Mouse (Mus musculus) heart, embryonic 10.5 days (tissue): Measurements from ENCODE around the gene Coq5. TPM values are rescaled to one million over a fixed set of nuclear protein-coding genes. Genes with fewer than 3 reads are reported as not detected.

Source experiments
- DNase-seq: peaks from one replicate; pipeline ENCODE4 v3.0.0-alpha.2; 2017; ENCODE audit warnings: low spot score
- H3K27ac ChIP-seq: fragments of 300-500 bp; sonication (generic); 2 replicates; pipeline ENCODE4 v1.5.1; 2016; ENCODE audit warnings: mild to moderate bottlenecking
- H3K27me3 ChIP-seq: fragments of 300-500 bp; sonication (generic); 2 replicates; pipeline ENCODE4 v1.6.1; 2016; ENCODE audit warnings: mild to moderate bottlenecking; ENCODE audit not compliant: poor library complexity, insufficient read depth, severe bottlenecking
- H3K36me3 ChIP-seq: fragments of 300-500 bp; sonication (generic); 2 replicates; pipeline ENCODE4 v1.6.1; 2016; ENCODE audit warnings: mild to moderate bottlenecking, moderate library complexity
- H3K4me1 ChIP-seq: fragments of 300-500 bp; sonication (generic); 2 replicates; pipeline ENCODE4 v1.6.1; 2016; ENCODE audit warnings: mild to moderate bottlenecking
- H3K4me3 ChIP-seq: fragments of 300-500 bp; sonication (generic); 2 replicates; pipeline ENCODE4 v1.5.1; 2016; ENCODE audit warnings: mild to moderate bottlenecking, moderate library complexity
- H3K9me3 ChIP-seq: fragments of 300-500 bp; sonication (generic); 2 replicates; pipeline ENCODE4 v1.6.1; 2016; ENCODE audit warnings: mild to moderate bottlenecking, moderate library complexity
- WGBS: fragments of 180-500 bp; shearing (Covaris S2); methylation state at CpG from one replicate; pipeline ENCODE4 v1.1.7; 2016; 5-methylcytosine and 5-hydroxymethylcytosine counted together
- polyA plus RNA-seq: library from polyadenylated mRNA; unstranded; fragments of >200 nt; fragmentation: Nextera tagmentation; extraction: Ambion mirVana; gene quantifications from 2 replicates; pipeline ENCODE4 v1.2.1, GENCODE M21; 2016

Coq5 gene
- polyA plus RNA-seq, 1 experiment from 2014 or later: 78.2 TPM

GRCm38 (mm10) chr5:115272812-115273548, 6.5 kb upstream of the Coq5 start, which contains the start of gene Rnf10:
Rnf10 (minus strand) TSS chr5:115272898.
- Histone ChIP-seq H3K36me3 (peaks cover 14% of the 10 kb centered on the region), H3K27ac (peak within 1 kb of the TSS; percentile 96), H3K9me3 (no peaks in the 10 kb centered on the region), H3K4me3 (peak within 1 kb of the TSS; percentile 99), H3K27me3 (no peaks in the 10 kb centered on the region), H3K4me1 (peaks cover 26% of the 10 kb centered on the region)
- peak; percentile 97 for DNase-seq
- WGBS: 14% methylated on average over 26 of the region's 26 CpGs

GRCm38 (mm10) chr5:115273549-115274135, 5.8 kb upstream of the Coq5 start:
- no peaks in the 10 kb centered on the region for H3K27me3 ChIP-seq
- H3K4me3 ChIP-seq: no peak overlapping the region
- H3K36me3 ChIP-seq: peaks cover 14% of the 10 kb centered on the region
- DNase-seq: no peak
- peaks cover 19% of the 10 kb centered on the region for H3K4me1 ChIP-seq
- H3K27ac ChIP-seq: peak overlapping the region; percentile 96; the same call in 1 of the 2 replicates
- H3K9me3 ChIP-seq: no peaks in the 10 kb centered on the region
- 76% methylated on average over 6 of the region's 6 CpGs for WGBS

- Histone ChIP-seq H3K9me3 (no peaks in the 10 kb centered on the region), H3K27ac (no peak overlapping the region), H3K36me3 (peaks cover 8% of the 10 kb centered on the region; the same call in 1 of the 2 replicates), H3K4me1 (peaks cover 14% of the 10 kb centered on the region), H3K4me3 (no peak overlapping the region), H3K27me3 (no peaks in the 10 kb centered on the region)
- WGBS: 71% methylated on average over 1 of the region's 1 CpGs
- DNase-seq: no peak
These were observed 5.1 kb upstream of the Coq5 start for GRCm38 (mm10) chr5:115274353-115274752.

- Histone ChIP-seq H3K4me1 (peaks cover 14% of the 10 kb centered on the region), H3K4me3 (no peak overlapping the region), H3K27me3 (no peaks in the 10 kb centered on the region), H3K27ac (no peak overlapping the region), H3K9me3 (no peaks in the 10 kb centered on the region), H3K36me3 (0 out of 2 replicates have a peak, but pooled peaks cover 4% of the 10 kb centered on the region)
- DNase-seq: no peak
- 91% methylated on average over 1 of the region's 1 CpGs for WGBS
These were observed 4.7 kb upstream of the Coq5 start for GRCm38 (mm10) chr5:115274771-115275170.

- no peak overlapping the region for H3K27ac ChIP-seq
- no peaks in the 10 kb centered on the region for H3K27me3 ChIP-seq
- no peaks in the 10 kb centered on the region for H3K36me3 ChIP-seq
- H3K4me1 ChIP-seq: peaks cover 16% of the 10 kb centered on the region
- 31% methylated on average over 14 of the region's 14 CpGs for WGBS
- H3K4me3 ChIP-seq: no peak overlapping the region
- DNase-seq: no peak
- no peaks in the 10 kb centered on the region for H3K9me3 ChIP-seq
These were observed 3.5 kb upstream of the Coq5 start for GRCm38 (mm10) chr5:115275998-115276397.

GRCm38 (mm10) chr5:115278053-115278452, 1.4 kb upstream of the Coq5 start:
- H3K9me3 ChIP-seq: no peaks in the 10 kb centered on the region
- WGBS: 64% methylated on average over 1 of the region's 1 CpGs

GRCm38 (mm10) chr5:115278785-115279184, 681 bp upstream of the Coq5 start:
- H3K4me3 ChIP-seq: no peak overlapping the region
- H3K4me1 ChIP-seq: peaks cover 7% of the 10 kb centered on the region
- H3K27ac ChIP-seq: no peak overlapping the region
- peaks cover 14% of the 10 kb centered on the region for H3K36me3 ChIP-seq
- no peaks in the 10 kb centered on the region for H3K27me3 ChIP-seq
- H3K9me3 ChIP-seq: no peaks in the 10 kb centered on the region
- 61% methylated on average over 2 of the region's 2 CpGs for WGBS
- no peak for DNase-seq

More at GRCm38 (mm10) chr5:115278053-115278452, 1.4 kb upstream of the Coq5 start:
- Histone ChIP-seq H3K27ac (no peak overlapping the region), H3K36me3 (0 out of 2 replicates have a peak, but pooled peaks cover 7% of the 10 kb centered on the region), H3K4me3 (no peak overlapping the region), H3K27me3 (no peaks in the 10 kb centered on the region), H3K4me1 (peaks cover 14% of the 10 kb centered on the region)
- no peak for DNase-seq

GRCm38 (mm10) chr5:115280050-115280687, 703 bp downstream of the Coq5 start:
- Histone ChIP-seq H3K36me3 (peaks cover 26% of the 10 kb centered on the region), H3K27ac (peak overlapping the region; percentile 90), H3K4me3 (peak overlapping the region; percentile 100), H3K27me3 (no peaks in the 10 kb centered on the region), H3K9me3 (no peaks in the 10 kb centered on the region), H3K4me1 (peaks cover 7% of the 10 kb centered on the region)
- no peak for DNase-seq
- 13% methylated on average over 17 of the region's 17 CpGs for WGBS

- WGBS: 91% methylated on average over 3 of the region's 3 CpGs
These were observed 5.3 kb downstream of the Coq5 start for GRCm38 (mm10) chr5:115284735-115285134.

GRCm38 (mm10) chr5:115294173-115294572, 14.7 kb downstream of the Coq5 start:
- 90% methylated on average over 8 of the region's 8 CpGs for WGBS
- DNase-seq: no peak
- no peaks in the 10 kb centered on the region for H3K27me3 ChIP-seq
- no peaks in the 10 kb centered on the region for H3K9me3 ChIP-seq
- peaks cover 93% of the 10 kb centered on the region for H3K36me3 ChIP-seq
- H3K27ac ChIP-seq: no peak overlapping the region
- H3K4me1 ChIP-seq: peaks cover 15% of the 10 kb centered on the region
- no peak overlapping the region for H3K4me3 ChIP-seq

More at GRCm38 (mm10) chr5:115284735-115285134, 5.3 kb downstream of the Coq5 start:
- no peaks in the 10 kb centered on the region for H3K27me3 ChIP-seq
- H3K4me1 ChIP-seq: peaks cover 14% of the 10 kb centered on the region
- no peak overlapping the region for H3K4me3 ChIP-seq
- peaks cover 61% of the 10 kb centered on the region for H3K36me3 ChIP-seq
- no peak overlapping the region for H3K27ac ChIP-seq
- H3K9me3 ChIP-seq: no peaks in the 10 kb centered on the region
- no peak for DNase-seq

- Histone ChIP-seq H3K36me3 (peaks cover 74% of the 10 kb centered on the region), H3K27me3 (no peaks in the 10 kb centered on the region), H3K4me3 (no peak overlapping the region), H3K27ac (no peak overlapping the region), H3K4me1 (peaks cover 26% of the 10 kb centered on the region), H3K9me3 (no peaks in the 10 kb centered on the region)
- WGBS: 84% methylated on average over 10 of the region's 10 CpGs
- DNase-seq: no peak
These were observed 16.9 kb downstream of the Coq5 start for GRCm38 (mm10) chr5:115296347-115296746.

- peak; percentile 89 for DNase-seq
- peaks cover 29% of the 10 kb centered on the region for H3K4me1 ChIP-seq
- peak overlapping the region; percentile 85 for H3K4me3 ChIP-seq
- peak overlapping the region; percentile 92 for H3K27ac ChIP-seq
- H3K27me3 ChIP-seq: no peaks in the 10 kb centered on the region
- H3K36me3 ChIP-seq: peaks cover 40% of the 10 kb centered on the region
- no peaks in the 10 kb centered on the region for H3K9me3 ChIP-seq
- under 1% methylated on average over 46 of the region's 46 CpGs for WGBS
These were observed 20.7 kb downstream of the Coq5 start for GRCm38 (mm10) chr5:115300035-115300744.
